Mouse (Mus musculus): ENCODE data around the gene Arid4b. TPM values are rescaled to one million over a fixed set of nuclear protein-coding genes. Genes with fewer than 3 reads are reported as not detected.
A peak's percentile ranks its signal among the peaks of the same experiment; 100 is the strongest.

Arid4b gene
- polyA plus RNA-seq, 1 experiment from 2014 or later: 45.2 TPM

- no peaks in the 10 kb centered on the region for H3K9me3 ChIP-seq (ENCODE audit: control insufficient read depth, low read length)
- 24% methylated on average over 1 of the region's 1 CpGs for WGBS
- H3K9ac ChIP-seq (ENCODE audit: low read depth, low read length): no peak overlapping the region
- H3K4me2 ChIP-seq: no peak overlapping the region
- no peaks in the 10 kb centered on the region for H3K4me1 ChIP-seq (replicated peaks; ENCODE audit: control insufficient read depth, insufficient read depth, low read length)
- H3K4me3 ChIP-seq (ENCODE audit: low read depth, low read length): no peak overlapping the region
- no peaks in the 10 kb centered on the region for H3K36me3 ChIP-seq (ENCODE audit: control insufficient read depth, insufficient read depth, low read length)
- H3K27me3 ChIP-seq (replicated peaks; ENCODE audit: control insufficient read depth, insufficient read depth, low read length): no peaks in the 10 kb centered on the region
- DNase-seq (ENCODE audit: low spot score) (no peak), ATAC-seq (replicated peaks; ENCODE audit: low FRiP score) (no peak)
- H3K27ac ChIP-seq (ENCODE audit: low read depth, low read length): no peak overlapping the region
Observed at GRCm38 (mm10) chr13:14111146-14111545, 48.1 kb downstream of the Arid4b start.

GRCm38 (mm10) chr13:14113746-14114528 is 50.9 kb downstream of the Arid4b start:
- Histone ChIP-seq H3K4me2 (no peak overlapping the region), H3K4me3 (ENCODE audit: low read depth, low read length) (no peak overlapping the region), H3K4me1 (replicated peaks; ENCODE audit: control insufficient read depth, insufficient read depth, low read length) (no peaks in the 10 kb centered on the region), H3K9me3 (ENCODE audit: control insufficient read depth, low read length) (no peaks in the 10 kb centered on the region), H3K36me3 (ENCODE audit: control insufficient read depth, insufficient read depth, low read length) (no peaks in the 10 kb centered on the region), H3K27me3 (replicated peaks; ENCODE audit: control insufficient read depth, insufficient read depth, low read length) (no peaks in the 10 kb centered on the region), H3K9ac (ENCODE audit: low read depth, low read length) (no peak overlapping the region), H3K27ac (ENCODE audit: low read depth, low read length) (no peak overlapping the region)
- WGBS: 91% methylated on average over 4 of the region's 4 CpGs
- no peak for ATAC-seq (replicated peaks; ENCODE audit: low FRiP score)
- DNase-seq (ENCODE audit: low spot score): no peak

GRCm38 (mm10) chr13:14115805-14116204 is 52.8 kb downstream of the Arid4b start:
- ATAC-seq (replicated peaks; ENCODE audit: low FRiP score) (no peak), DNase-seq (ENCODE audit: low spot score) (no peak)
- Histone ChIP-seq H3K36me3 (ENCODE audit: control insufficient read depth, insufficient read depth, low read length) (no peaks in the 10 kb centered on the region), H3K27me3 (replicated peaks; ENCODE audit: control insufficient read depth, insufficient read depth, low read length) (no peaks in the 10 kb centered on the region), H3K9me3 (ENCODE audit: control insufficient read depth, low read length) (no peaks in the 10 kb centered on the region), H3K27ac (ENCODE audit: low read depth, low read length) (no peak overlapping the region), H3K4me1 (replicated peaks; ENCODE audit: control insufficient read depth, insufficient read depth, low read length) (no peaks in the 10 kb centered on the region), H3K4me2 (no peak overlapping the region), H3K9ac (ENCODE audit: low read depth, low read length) (no peak overlapping the region), H3K4me3 (ENCODE audit: low read depth, low read length) (no peak overlapping the region)
- WGBS: 88% methylated on average over 2 of the region's 2 CpGs

- Histone ChIP-seq H3K4me3 (ENCODE audit: low read depth, low read length) (no peak overlapping the region), H3K27ac (ENCODE audit: low read depth, low read length) (no peak overlapping the region), H3K9me3 (ENCODE audit: control insufficient read depth, low read length) (no peaks in the 10 kb centered on the region), H3K4me1 (replicated peaks; ENCODE audit: control insufficient read depth, insufficient read depth, low read length) (no peaks in the 10 kb centered on the region), H3K4me2 (no peak overlapping the region), H3K27me3 (replicated peaks; ENCODE audit: control insufficient read depth, insufficient read depth, low read length) (no peaks in the 10 kb centered on the region), H3K36me3 (ENCODE audit: control insufficient read depth, insufficient read depth, low read length) (peaks cover 3% of the 10 kb centered on the region; the same call in 1 of the 2 replicates), H3K9ac (ENCODE audit: low read depth, low read length) (no peak overlapping the region)
- ATAC-seq (replicated peaks; ENCODE audit: low FRiP score) (no peak), DNase-seq (ENCODE audit: low spot score) (no peak)
- WGBS: 88% methylated on average over 1 of the region's 1 CpGs
Observed at GRCm38 (mm10) chr13:14131651-14132050, 68.6 kb downstream of the Arid4b start.

GRCm38 (mm10) chr13:14142294-14142966 is 79.4 kb downstream of the Arid4b start:
- H3K4me2 ChIP-seq: peak overlapping the region; percentile 23; the same call in 1 of the 2 replicates

GRCm38 (mm10) chr13:14177989-14178388 is 115.0 kb downstream of the Arid4b start:
- DNase-seq (ENCODE audit: low spot score) (no peak), ATAC-seq (replicated peaks; ENCODE audit: low FRiP score) (no peak)
- no peaks in the 10 kb centered on the region for H3K4me1 ChIP-seq (replicated peaks; ENCODE audit: control insufficient read depth, insufficient read depth, low read length)
- no peaks in the 10 kb centered on the region for H3K9me3 ChIP-seq (ENCODE audit: control insufficient read depth, low read length)
- H3K4me2 ChIP-seq: no peak overlapping the region
- no peak overlapping the region for H3K27ac ChIP-seq (ENCODE audit: low read depth, low read length)
- 98% methylated on average over 1 of the region's 1 CpGs for WGBS
- no peaks in the 10 kb centered on the region for H3K27me3 ChIP-seq (replicated peaks; ENCODE audit: control insufficient read depth, insufficient read depth, low read length)
- no peak overlapping the region for H3K9ac ChIP-seq (ENCODE audit: low read depth, low read length)
- no peaks in the 10 kb centered on the region for H3K36me3 ChIP-seq (ENCODE audit: control insufficient read depth, insufficient read depth, low read length)
- no peak overlapping the region for H3K4me3 ChIP-seq (ENCODE audit: low read depth, low read length)

More at GRCm38 (mm10) chr13:14142294-14142966, 79.4 kb downstream of the Arid4b start:
- Histone ChIP-seq H3K4me1 (replicated peaks; ENCODE audit: control insufficient read depth, insufficient read depth, low read length) (0 out of 2 replicates have a peak, but pooled peaks cover 4% of the 10 kb centered on the region), H3K27me3 (replicated peaks; ENCODE audit: control insufficient read depth, insufficient read depth, low read length) (no peaks in the 10 kb centered on the region), H3K9ac (ENCODE audit: low read depth, low read length) (no peak overlapping the region), H3K9me3 (ENCODE audit: control insufficient read depth, low read length) (no peaks in the 10 kb centered on the region), H3K4me3 (ENCODE audit: low read depth, low read length) (no peak overlapping the region), H3K36me3 (ENCODE audit: control insufficient read depth, insufficient read depth, low read length) (no peaks in the 10 kb centered on the region; the same call in 1 of the 2 replicates), H3K27ac (ENCODE audit: low read depth, low read length) (peak overlapping the region; percentile 30; the same call in 1 of the 2 replicates)
- WGBS: 54% methylated on average over 2 of the region's 2 CpGs
- no peak for DNase-seq (ENCODE audit: low spot score)
- ATAC-seq (replicated peaks; ENCODE audit: low FRiP score): peak; percentile 97

- WGBS: 89% methylated on average over 3 of the region's 3 CpGs
- no peak for ATAC-seq (replicated peaks; ENCODE audit: low FRiP score)
Observed at GRCm38 (mm10) chr13:14179669-14180068, 116.6 kb downstream of the Arid4b start.

GRCm38 (mm10) chr13:14245946-14246345 is 182.9 kb downstream of the Arid4b start:
- WGBS: 54% methylated on average over 2 of the region's 2 CpGs
- DNase-seq (ENCODE audit: low spot score) (no peak), ATAC-seq (replicated peaks; ENCODE audit: low FRiP score) (no peak)
- Histone ChIP-seq H3K4me3 (ENCODE audit: low read depth, low read length) (no peak overlapping the region), H3K27ac (ENCODE audit: low read depth, low read length) (no peak overlapping the region), H3K27me3 (replicated peaks; ENCODE audit: control insufficient read depth, insufficient read depth, low read length) (no peaks in the 10 kb centered on the region), H3K9ac (ENCODE audit: low read depth, low read length) (no peak overlapping the region), H3K36me3 (ENCODE audit: control insufficient read depth, insufficient read depth, low read length) (no peaks in the 10 kb centered on the region), H3K4me2 (no peak overlapping the region), H3K9me3 (ENCODE audit: control insufficient read depth, low read length) (no peaks in the 10 kb centered on the region), H3K4me1 (replicated peaks; ENCODE audit: control insufficient read depth, insufficient read depth, low read length) (no peaks in the 10 kb centered on the region)

More at GRCm38 (mm10) chr13:14179669-14180068, 116.6 kb downstream of the Arid4b start:
- Histone ChIP-seq H3K36me3 (ENCODE audit: control insufficient read depth, insufficient read depth, low read length) (no peaks in the 10 kb centered on the region), H3K9me3 (ENCODE audit: control insufficient read depth, low read length) (no peaks in the 10 kb centered on the region), H3K4me3 (ENCODE audit: low read depth, low read length) (no peak overlapping the region), H3K9ac (ENCODE audit: low read depth, low read length) (no peak overlapping the region), H3K4me1 (replicated peaks; ENCODE audit: control insufficient read depth, insufficient read depth, low read length) (no peaks in the 10 kb centered on the region), H3K27me3 (replicated peaks; ENCODE audit: control insufficient read depth, insufficient read depth, low read length) (no peaks in the 10 kb centered on the region), H3K27ac (ENCODE audit: low read depth, low read length) (no peak overlapping the region), H3K4me2 (no peak overlapping the region)
- DNase-seq (ENCODE audit: low spot score): no peak

Measured in liver, embryonic 11.5 days (tissue).